Mouse (Mus musculus) megakaryocyte, embryonic 14.5 days (primary cell): ENCODE results near the gene Nit1.

Source experiments
- FLI1 ChIP-seq: IDR thresholded peaks from 2 replicates; pipeline ENCODE4 v1.6.1; 2012; ENCODE audit warnings: low read length, inconsistent platforms, mixed read lengths
- GATA1 ChIP-seq: IDR thresholded peaks from 3 replicates; pipeline ENCODE4 v1.6.1; 2012; ENCODE audit warnings: mixed read lengths, low read length, inconsistent platforms, borderline replicate concordance

GRCm38 (mm10) chr1:171320151-171320550 lies 25.3 kb downstream of the Nit1 start:
- no peak for TF ChIP-seq GATA1
- no peak for TF ChIP-seq FLI1
